Mouse (Mus musculus) spleen, adult 2 months (tissue): Measurements from ENCODE around the gene Ivns1abp.

Experiments
- CTCF ChIP-seq: fragments of 200-500 bp; IDR thresholded peaks from 2 replicates; pipeline ENCODE4 v1.5.1; 2011; ENCODE audit warnings: mild to moderate bottlenecking, inconsistent platforms; ENCODE audit not compliant: insufficient read depth, insufficient read length, insufficient replicate concordance; ENCODE audit errors: extremely low read depth
- POLR2A ChIP-seq: fragments of 200-500 bp; IDR thresholded peaks from 2 replicates; pipeline ENCODE4 v1.6.1; 2011; ENCODE audit warnings: low read depth, low read length, inconsistent platforms

GRCm38 (mm10) chr1:151372823-151373222 lies 28.5 kb downstream of the Ivns1abp start:
- no peak for TF ChIP-seq CTCF
- no peak for TF ChIP-seq POLR2A
